Mouse (Mus musculus) left cerebral cortex, postnatal 14 days (tissue): ENCODE measurements around the gene Dnah14. TPM values are rescaled to one million over a fixed set of nuclear protein-coding genes. Genes with fewer than 3 reads are reported as not detected.

Source experiments
- DNase-seq, 2 experiments: peaks; one replicate each; pipeline ENCODE4 v3.0.0; 2021 to 2022; ENCODE audit warnings: low spot score in 2 of 2, mixed read lengths in 1 of 2
- intact Hi-C: fragments of 180-260 bp; cut with DNase I; formaldehyde crosslinking; loops from one replicate; pipeline ENCODE4 v1.15.1; 2025
- total RNA-seq, 2 experiments: library from RNA; stranded (reverse); gene quantifications; 2 replicates each; pipeline ENCODE4 v1.2.3; 2021

Dnah14 gene
- total RNA-seq, 2 experiments from 2014 or later = 1.3 to 2.2 TPM

DNA sequence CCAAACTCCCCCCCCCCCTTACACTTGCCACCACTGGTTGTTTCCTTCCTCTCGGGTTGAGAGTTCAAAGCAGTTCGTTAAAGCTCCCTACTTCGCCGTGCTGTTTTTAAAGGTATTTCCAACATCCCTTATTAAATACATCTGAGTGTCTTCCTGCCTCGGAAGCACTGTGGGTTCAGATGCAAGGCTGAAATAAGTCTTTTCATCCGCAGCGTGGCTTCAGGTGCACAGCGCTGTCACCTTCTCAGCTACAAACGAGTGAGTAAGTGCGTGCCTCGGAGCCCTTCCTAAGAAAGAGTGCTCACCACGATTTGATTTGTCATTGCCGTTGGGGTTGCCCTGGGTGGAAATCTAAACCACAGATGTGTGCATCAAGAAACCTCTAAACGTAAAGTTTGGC, 266.4 kb downstream of the Dnah14 start, which contains the start of gene Lbr:
Gene Lbr (minus strand): TSS at position 266 of the 400 bp plus-strand sequence.
- DNase-seq = no peak
- intact Hi-C loops = loop anchor here (5.0 kb wide), 1 partner anchor 40 kb away; no protein-coding TSS in a partner anchor

DNA sequence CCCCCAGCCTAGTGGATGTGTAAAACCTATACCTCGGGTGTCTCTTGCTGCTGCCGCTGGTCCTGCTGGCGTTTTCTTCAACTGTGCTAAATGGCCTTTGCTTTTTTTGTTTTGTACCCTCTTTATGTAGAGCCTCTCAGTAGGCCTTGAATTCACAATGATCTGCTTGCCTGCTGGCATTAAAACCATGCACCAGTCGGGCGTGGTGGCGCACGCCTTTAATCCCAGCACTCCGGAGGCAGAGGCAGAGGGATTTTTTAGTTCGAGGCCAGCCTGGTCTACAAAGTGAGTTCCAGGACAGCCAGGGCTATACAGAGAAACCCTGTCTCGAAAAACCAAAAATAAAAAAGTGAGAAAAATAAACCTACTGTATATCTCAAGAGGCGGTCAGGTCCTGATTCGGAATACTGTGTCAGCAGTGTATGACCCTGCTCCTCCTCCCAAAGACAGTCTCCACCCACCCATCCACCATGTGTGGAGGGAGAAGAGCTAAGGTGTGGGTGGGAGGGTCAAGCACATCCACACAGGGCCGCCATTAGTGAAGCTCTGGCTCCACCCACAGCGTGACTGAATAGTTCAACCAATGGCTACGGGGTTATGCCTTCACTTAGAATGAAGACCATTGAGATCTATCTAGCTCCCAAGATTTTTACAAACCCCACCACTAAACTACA, 268.7 kb downstream of the Dnah14 start:
- DNase-seq = no peak
- intact Hi-C loops = loop anchor here (5.0 kb wide), 1 partner anchor 37 kb away; no protein-coding TSS in a partner anchor

DNA sequence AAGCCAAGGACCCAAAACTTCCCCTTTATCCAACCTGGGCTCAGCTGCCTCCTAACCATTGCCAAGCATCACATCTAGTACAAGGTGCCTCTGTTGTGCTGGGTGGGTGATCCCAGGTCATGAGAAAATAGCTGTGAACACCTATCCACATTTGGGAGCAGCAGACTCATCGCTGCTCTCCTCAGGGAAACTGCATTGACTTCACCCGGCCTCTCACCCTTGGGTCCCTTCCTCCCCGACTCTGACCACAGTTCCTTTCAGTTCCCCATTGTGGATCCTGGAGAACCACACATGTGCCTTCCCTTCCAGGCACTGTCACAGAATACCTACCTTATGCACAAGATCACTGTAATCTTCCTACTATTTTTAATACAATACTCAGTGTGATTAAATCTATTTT, 269.4 kb downstream of the Dnah14 start:
- intact Hi-C loops = no loop called here
- DNase-seq = no peak

DNA sequence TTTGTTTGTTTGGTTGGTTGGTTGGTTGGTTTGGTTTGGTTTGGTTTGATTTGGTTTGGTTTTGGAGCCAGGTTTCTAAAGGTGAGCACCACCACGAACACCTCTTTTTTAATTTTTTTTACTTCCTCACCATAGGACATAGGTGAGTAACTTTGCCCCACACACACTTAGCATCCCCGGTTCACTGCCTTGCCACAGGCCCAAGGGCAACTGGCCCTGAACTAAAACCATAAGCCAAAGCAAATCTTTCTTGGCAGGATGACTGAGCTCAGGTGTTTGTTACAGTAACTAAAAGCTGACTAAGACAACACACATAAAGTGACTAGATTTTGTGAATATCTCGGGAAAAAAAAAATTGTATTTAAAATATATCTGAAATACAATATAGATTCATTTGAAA, 271.0 kb downstream of the Dnah14 start:
- DNase-seq = no peak
- intact Hi-C loops = no loop called here

DNA sequence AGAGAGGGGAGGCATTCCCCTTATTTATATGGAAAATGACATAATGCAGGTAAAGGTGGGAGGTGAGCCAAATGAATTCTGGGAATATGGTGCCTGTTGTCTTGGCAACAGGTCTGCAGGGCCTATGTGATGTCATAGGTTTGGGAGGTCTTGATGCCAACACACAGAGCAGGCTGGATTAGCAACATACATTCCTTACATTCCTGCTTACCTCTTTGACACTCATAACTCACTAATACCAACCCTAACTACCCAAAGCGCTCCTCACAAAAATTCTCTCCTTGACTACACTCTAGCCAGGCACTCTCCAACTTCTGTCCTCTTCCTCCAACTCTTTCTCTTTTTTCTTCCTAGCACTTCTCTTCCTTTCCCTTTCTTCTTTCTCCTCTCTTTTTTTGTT, 271.9 kb downstream of the Dnah14 start:
- intact Hi-C loops = no loop called here

DNA sequence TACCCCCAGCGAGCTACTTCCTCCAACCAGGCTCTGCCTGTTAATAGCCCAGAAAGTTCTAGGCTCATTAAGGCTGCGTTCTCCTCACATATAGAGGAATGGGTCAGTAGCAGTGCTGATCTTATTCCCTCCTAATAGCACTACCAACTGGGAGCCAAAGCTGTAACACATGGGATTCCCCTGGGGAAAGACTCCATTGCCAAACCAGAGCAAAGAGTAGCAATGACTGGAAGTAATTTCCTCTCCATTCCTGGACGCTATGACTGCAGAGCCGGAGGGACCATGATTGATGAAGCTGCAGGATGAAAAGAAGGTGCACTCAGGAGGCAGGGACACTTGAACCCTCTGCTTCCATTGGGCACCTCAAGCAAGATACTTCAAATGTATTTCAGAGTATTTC, 274.1 kb downstream of the Dnah14 start:
- intact Hi-C loops = no loop called here
- DNase-seq = no peak

More for the DNA sequence above, 271.9 kb downstream of the Dnah14 start:
- DNase-seq = no peak

DNA sequence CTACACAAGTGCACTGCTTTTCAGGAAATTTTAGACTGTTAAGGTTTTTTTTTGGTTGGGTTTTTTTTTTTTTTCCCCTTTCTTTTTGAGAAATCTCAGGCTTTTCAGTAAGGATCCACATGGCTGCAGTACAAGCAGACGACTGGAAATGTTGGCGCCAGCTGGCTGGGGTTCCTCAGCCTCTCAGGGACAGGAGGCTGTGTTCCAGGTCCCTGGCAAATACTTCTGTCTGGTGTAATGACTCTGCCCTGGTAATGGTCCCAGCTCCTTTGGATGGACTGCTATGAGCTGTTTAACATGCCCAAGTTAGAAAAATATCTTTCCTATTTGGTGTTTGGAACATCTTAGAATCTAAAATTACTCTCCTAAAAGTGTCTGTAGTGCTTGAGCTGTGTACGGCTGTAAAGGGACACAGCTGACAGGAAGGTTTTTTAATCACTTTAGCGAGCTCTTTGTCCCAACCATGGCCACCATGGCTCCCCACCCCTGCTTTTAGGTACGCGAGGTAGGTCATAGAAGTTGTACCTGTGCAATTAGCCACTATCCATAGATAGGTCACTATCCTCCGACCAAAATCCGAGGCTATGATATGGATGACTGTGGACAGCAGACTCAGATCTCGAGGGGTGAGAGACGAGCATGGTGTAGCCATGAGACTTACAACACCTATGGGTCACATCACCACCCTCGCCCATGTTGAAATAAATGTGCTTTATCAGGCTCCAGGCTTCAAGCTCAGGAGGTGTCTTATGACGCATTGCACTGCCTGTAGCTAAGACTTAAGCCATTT, 275.4 kb downstream of the Dnah14 start:
- peak; percentile 49 to 71 for DNase-seq
- intact Hi-C loops = no loop called here

DNA sequence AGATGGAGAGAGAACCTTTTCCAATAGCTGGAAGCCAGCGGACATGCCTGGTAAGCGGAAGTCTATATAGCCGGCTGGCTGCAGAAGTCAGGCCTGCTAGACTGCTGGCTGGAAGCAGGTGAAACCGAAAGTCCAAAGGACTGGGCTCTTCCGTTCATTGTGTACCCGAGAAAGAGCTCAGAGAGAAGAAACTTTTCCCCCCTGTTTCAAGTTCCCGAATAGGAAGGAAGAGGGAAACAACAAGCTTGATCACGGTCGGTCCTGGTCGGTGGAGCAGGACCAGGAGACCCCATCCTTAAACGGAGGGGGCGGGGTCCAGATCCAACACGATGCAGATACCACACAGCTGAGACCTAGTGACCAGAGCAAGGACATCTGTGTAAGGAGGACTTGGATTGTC, 276.1 kb downstream of the Dnah14 start:
- intact Hi-C loops = no loop called here
- no peak for DNase-seq

DNA sequence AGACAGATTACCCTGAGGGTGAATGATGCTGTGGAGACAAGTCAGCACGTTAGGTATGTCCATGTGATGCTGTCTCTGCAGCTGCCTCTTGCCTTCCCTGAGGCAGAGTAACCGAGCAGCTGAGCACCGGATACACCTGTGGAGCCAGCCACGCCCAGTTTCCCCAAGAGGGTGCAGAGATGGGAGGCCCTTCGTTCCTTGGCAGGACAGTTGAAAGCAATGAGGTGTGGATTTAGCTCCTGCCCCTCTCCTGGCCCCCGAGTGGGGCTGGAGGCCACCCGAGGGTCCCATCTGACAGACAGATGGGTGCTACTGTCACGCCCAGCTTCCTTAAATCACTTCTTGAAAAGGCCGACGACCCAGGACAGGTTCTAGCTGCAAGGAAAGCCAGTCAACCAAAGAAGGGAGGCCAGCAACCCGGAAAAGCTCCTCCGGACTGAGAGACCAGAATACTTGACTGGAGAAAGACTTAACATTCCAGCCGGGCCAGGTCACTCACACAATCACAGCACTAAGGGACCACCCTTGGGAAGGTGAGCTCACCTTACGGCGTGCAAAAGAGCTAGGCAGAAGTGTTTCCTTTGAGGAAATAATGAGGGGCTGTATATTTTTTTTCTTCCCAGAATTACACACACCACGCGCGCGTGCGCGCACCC, 276.9 kb downstream of the Dnah14 start:
- no peak for DNase-seq
- intact Hi-C loops = no loop called here

DNA sequence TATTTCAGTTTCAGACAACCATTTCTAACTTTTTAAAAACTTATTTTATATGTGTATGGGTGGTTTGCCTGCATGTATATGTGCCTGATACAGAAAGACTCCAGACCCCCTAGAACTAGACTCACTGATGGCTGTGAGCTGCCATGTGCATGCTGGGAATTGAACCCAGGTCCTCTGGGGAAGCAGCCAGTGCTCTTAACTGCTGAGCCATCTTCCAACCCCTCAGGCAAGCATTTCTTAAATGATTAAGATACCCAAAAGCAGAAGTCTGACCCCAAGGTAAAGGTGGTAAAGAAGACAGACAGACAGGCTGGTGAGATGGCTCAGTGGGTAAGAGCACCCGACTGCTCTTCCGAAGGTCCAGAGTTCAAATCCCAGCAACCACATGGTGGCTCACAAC, 278.5 kb downstream of the Dnah14 start:
- intact Hi-C loops = no loop called here

DNA sequence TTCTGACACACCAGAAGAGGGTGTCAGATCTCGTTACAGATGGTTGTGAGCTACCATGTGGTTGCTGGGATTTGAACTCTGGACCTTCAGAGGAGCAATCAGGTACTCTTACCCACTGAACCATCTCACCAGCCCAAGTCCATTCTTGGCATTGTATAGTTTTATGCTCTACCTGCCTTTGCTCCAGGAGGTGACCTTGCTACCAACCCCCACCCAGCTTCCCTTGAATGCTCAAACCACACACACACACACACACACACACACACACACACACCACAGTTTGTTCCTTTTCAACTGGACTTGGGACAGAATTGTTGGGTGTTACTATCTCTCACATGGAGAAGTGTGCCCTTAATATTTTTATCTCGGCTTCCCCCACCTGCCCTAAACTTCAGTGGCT, 280.0 kb downstream of the Dnah14 start:
- no peak for DNase-seq
- intact Hi-C loops = no loop called here

More for the DNA sequence above, 278.5 kb downstream of the Dnah14 start:
- no peak for DNase-seq

DNA sequence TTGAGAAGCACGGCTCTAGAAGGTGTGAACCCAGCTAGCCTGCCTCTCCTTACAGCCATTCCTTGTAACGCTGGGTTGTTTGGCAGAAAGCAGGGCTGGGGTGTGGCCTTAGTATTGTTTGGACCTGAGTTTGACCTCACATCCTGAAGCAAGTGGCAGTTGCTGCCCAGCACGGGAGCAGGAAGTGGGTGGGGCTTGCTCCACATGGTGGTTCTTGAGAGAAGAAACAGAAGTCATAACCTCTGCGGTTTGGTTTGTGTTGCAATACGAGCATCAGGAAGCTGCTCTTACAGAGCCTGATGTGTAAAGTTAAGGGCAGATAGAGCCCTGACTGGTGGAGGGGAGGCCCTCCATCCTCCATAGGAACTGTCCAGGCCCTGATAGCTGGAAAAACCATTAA, 284.3 kb downstream of the Dnah14 start:
- peak in 1 of 2 experiments; percentile 31 for DNase-seq
- intact Hi-C loops = no loop called here

DNA sequence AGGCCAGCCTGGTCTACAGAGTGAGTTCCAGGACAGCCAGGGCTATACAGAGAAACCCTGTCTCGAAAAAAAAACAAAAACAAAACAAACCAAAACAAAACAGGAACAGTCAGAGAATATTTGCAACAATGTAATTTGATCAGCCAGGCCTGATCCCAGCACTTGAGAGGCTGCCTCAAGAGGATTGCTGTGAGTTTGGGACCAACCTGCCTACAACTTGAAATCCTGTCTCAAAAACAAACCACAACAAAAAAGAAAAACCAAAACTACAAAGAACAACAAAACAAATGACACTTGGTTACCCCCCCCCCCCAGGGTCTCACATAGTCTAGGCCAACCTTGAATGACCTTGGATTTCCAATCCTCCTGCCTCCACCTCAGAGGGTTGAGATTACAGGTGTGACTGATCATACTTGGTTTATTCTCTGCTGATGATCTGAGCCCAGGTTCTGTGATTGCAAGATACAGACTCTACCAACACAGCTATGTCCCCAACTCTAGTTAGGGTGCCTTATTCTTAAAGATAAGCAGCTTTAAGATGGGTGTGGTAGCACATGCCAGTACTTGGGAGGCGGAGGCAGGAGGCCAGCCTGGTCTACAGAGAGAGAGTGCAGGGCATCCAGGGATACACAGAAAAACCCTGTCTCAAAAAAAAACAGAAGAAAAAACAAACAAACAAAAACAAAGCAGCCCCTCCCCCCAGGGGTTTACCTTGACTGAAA, 285.0 kb downstream of the Dnah14 start:
- no peak for DNase-seq
- intact Hi-C loops = no loop called here

DNA sequence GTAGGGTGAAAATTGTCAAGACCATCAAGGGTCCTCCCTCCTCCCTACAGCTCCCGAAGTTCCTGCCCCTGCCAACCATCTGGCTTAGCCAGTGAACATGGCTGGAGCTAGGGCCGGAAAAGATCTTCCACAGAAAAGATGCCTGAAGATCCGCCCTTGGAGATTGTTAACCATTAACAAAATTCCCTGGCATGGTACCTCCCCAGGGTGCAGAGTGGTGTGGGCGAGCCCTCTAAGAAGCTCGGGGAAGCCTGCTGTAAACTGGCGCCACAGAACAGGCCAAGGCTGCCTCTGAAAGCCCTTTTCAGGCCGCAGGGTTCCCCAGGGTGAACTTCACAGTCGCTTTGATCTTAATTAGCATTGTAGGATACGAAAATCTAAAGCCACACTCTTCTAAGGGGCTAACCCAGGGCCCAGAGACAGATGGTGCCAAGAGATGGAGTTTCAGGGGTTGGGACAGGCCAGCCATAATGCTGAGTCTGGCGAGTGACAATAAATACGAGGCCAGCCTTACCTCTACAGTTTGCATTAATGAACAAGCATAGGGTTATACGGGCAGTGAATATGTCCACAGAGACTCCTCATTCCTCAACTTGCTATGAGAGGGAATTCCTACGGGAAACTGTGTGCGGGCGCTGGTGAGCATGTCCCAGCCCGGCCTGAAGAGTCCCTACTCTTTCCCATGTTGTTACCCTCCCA, 286.5 kb downstream of the Dnah14 start:
- intact Hi-C loops = no loop called here
- DNase-seq = no peak

DNA sequence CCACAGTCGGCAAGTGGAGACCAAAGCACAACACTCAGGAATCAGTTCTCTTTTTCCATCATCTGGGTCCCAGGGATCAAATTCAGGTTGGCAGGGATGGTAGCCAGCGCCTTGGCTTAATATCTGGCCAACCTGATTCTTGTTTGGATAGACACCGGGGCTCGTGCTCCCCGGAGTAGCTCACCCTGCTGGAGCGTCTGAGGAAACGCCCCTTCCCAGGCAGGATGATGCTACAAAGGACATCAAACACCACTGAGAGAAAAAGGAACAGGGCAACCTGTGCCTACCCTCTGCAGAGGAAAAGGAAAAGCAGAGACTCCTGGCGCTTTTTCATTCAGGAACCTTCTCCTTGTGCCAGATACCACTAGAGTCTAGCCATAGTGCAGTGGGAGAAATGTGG, 287.1 kb downstream of the Dnah14 start:
- no peak for DNase-seq
- intact Hi-C loops = no loop called here
